Mouse (Mus musculus): ENCODE data around the gene Xrcc5. TPM values are rescaled to one million over a fixed set of nuclear protein-coding genes. Genes with fewer than 3 reads are reported as not detected.

The Xrcc5 gene
- polyA plus RNA-seq (2015; fragmentation: Nextera tagmentation; extraction: Ambion mirVana), result 14.8 and 15.8 TPM in 2 replicates

DNA sequence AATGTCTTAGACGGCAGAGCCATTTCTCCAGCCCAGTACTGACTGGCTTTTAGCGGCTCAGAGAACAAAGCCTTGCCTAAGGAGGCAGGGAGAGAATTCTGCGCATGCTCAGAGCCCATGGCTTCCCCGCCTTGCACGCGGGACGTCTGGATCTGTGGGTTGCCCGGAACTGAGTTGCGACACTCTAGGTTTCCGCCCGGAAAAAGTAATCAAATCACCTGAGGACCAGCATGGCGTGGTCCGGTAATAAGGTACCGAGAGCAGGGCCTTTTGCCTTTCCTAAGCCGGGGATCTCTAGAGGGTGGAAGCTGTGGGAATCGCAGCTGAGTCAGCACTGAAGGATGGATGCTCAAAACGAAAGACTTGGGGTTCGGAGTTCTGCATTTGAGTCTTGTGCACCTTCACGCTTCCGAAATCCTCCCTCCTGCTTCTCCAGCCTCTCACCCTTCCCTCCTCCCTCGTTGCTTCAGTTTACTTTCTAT, at the start of gene Xrcc5:
Xrcc5 (plus strand) TSS at position 105 of the 482 bp plus-strand sequence.
- peak within 1 kb of the TSS; percentile 69 for H3K9ac ChIP-seq

DNA sequence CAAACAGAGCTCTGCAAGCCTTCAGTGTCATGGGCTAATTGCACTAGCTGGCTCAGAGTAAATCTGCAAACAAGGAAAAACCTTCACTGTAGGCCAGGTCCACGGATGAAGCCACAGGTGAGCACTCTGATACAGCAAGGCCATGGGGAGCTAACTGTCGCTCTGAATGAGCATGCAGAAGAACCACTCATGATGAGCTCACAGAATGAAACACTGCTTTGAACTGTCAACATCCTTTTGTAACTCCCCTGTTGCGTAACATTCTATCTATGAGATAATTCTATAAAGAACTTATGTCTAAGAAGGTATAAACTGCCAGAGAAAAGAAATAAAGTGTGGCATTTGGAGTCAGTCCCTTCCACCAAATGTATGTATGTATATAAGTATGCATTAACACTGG, 44.1 kb upstream of the Xrcc5 start:
- ATAC-seq (ENCODE audit: insufficient read depth), result no peak; the same call in 1 of the 2 replicates
- Histone ChIP-seq H3K9ac (no peak overlapping the region), H3K27me3 (no peaks in the 10 kb centered on the region), H3K27ac (replicated peaks) (no peak overlapping the region), H3K4me2 (no peak overlapping the region), H3K4me3 (replicated peaks) (no peak overlapping the region), H3K9me3 (replicated peaks) (no peaks in the 10 kb centered on the region), H3K4me1 (replicated peaks) (peaks cover 8% of the 10 kb centered on the region; the same call in 1 of the 2 replicates), H3K36me3 (replicated peaks) (0 out of 2 replicates have a peak, but pooled peaks cover 6% of the 10 kb centered on the region)
- WGBS (ENCODE audit: insufficient replicate concordance), result 74% methylated on average over 3 of the region's 3 CpGs

More for the DNA sequence above, at the start of gene Xrcc5:
- no peaks in the 10 kb centered on the region for H3K36me3 ChIP-seq (replicated peaks)
- H3K4me1 ChIP-seq (replicated peaks), result peaks cover 21% of the 10 kb centered on the region
- no peaks in the 10 kb centered on the region for H3K9me3 ChIP-seq (replicated peaks)
- H3K4me2 ChIP-seq, result peak within 1 kb of the TSS; percentile 88
- peak within 1 kb of the TSS; percentile 74 for H3K4me3 ChIP-seq (replicated peaks)
- peak within 1 kb of the TSS; percentile 86 for H3K27ac ChIP-seq (replicated peaks)
- no peaks in the 10 kb centered on the region for H3K27me3 ChIP-seq
- WGBS (ENCODE audit: insufficient replicate concordance), result 1% methylated on average over 21 of the region's 21 CpGs
- peak; percentile 90 for ATAC-seq (ENCODE audit: insufficient read depth)

DNA sequence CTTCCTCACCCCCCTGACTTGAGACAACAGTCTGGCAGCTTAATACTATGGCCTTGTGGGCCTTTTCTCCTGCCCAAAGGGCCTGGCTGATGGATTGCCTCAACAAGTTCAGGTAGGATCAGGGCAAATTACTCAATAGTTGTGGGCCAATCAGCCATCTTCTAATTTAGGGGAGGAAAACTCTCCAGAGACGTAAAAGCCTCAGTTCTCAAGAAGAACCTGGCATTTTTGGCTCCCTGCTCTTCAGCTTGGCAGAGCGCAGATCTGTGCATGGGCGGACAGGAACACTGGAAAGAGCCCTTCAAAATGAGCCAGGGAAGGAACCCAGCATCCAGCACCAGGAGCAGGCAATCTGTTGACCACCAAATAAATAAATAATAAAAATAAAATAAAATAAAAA, 29.1 kb upstream of the Xrcc5 start:
- ATAC-seq (ENCODE audit: insufficient read depth), result no peak
- 75% methylated on average over 3 of the region's 3 CpGs for WGBS (ENCODE audit: insufficient replicate concordance)

DNA sequence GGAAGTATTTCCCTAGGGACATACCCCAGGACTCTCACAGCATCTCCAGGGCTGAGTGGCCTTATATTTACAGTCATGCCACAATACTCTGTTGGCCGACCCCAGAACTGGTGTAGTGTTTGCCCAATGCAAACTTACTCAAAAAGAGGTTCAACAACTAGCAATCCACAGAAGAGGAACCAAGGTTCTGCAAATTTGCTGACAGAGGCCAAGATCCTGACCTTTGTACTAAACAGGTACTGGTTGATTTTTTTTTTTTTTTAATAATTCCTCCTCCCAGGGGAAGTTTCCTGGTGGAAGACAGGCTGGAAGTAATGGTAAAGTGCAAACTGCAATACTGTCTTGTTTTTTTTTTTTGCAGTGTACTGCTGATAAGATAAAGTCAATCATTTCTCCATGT, 24.6 kb upstream of the Xrcc5 start:
- WGBS (ENCODE audit: insufficient replicate concordance), result 21% methylated on average over 1 of the region's 1 CpGs
- peak overlapping the region; percentile 92; the same call in 1 of the 2 replicates for H3K4me2 ChIP-seq
- no peak for ATAC-seq (ENCODE audit: insufficient read depth)
- H3K4me3 ChIP-seq (replicated peaks), result no peak overlapping the region
- H3K27me3 ChIP-seq, result peaks cover 27% of the 10 kb centered on the region
- H3K4me1 ChIP-seq (replicated peaks), result peaks cover 25% of the 10 kb centered on the region
- no peak overlapping the region for H3K9ac ChIP-seq
- H3K27ac ChIP-seq (replicated peaks), result no peak overlapping the region
- H3K36me3 ChIP-seq (replicated peaks), result no peaks in the 10 kb centered on the region
- H3K9me3 ChIP-seq (replicated peaks), result no peaks in the 10 kb centered on the region

More for the DNA sequence above, 29.1 kb upstream of the Xrcc5 start:
- Histone ChIP-seq H3K27me3 (no peaks in the 10 kb centered on the region), H3K4me1 (replicated peaks) (peaks cover 11% of the 10 kb centered on the region), H3K9ac (no peak overlapping the region), H3K36me3 (replicated peaks) (peaks cover 18% of the 10 kb centered on the region), H3K4me3 (replicated peaks) (no peak overlapping the region), H3K9me3 (replicated peaks) (no peaks in the 10 kb centered on the region), H3K27ac (replicated peaks) (no peak overlapping the region), H3K4me2 (no peak overlapping the region)

DNA sequence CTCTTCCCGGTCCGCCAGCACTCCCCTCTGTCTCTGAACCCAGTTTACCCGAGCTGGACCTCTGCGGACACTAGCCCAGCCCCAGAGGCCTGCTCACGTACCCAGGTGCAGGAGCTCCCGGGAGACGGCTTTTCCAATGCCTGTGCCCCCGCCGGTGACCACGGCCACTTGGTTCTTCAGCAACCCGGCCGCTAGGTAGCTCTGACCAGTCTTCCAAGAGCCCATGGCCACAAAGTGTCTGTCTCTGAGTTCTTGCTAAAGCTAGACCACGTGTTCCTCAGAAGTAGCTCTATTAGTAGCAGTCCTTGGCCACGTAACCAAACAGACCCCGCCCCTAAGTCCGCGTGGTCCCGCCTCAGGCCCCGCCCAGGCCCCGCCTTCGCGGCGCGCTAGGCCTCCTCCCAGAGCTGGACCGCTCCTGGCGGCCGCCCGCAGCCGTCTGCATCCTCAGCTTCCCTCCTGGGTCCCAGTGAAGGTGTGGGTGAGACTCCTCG, 23.2 kb upstream of the Xrcc5 start, which contains the start of the genes Pecr and Tmem169:
Pecr (minus strand) TSS at position 323 of the 494 bp plus-strand sequence.
Tmem169 (plus strand) TSS at position 378 of the 494 bp plus-strand sequence.
- ATAC-seq (ENCODE audit: insufficient read depth), result peak; percentile 96
- Histone ChIP-seq H3K36me3 (replicated peaks) (no peaks in the 10 kb centered on the region), H3K4me1 (replicated peaks) (peaks cover 29% of the 10 kb centered on the region), H3K27me3 (peaks cover 27% of the 10 kb centered on the region), H3K9me3 (replicated peaks) (no peaks in the 10 kb centered on the region), H3K4me2 (peak within 1 kb of the TSS; percentile 92), H3K4me3 (replicated peaks) (peak within 1 kb of the TSS; percentile 65), H3K27ac (replicated peaks) (no peak within 1 kb of the TSS; the same call in 1 of the 2 replicates), H3K9ac (peak within 1 kb of the TSS; percentile 64)
- under 1% methylated on average over 30 of the region's 30 CpGs for WGBS (ENCODE audit: insufficient replicate concordance)

DNA sequence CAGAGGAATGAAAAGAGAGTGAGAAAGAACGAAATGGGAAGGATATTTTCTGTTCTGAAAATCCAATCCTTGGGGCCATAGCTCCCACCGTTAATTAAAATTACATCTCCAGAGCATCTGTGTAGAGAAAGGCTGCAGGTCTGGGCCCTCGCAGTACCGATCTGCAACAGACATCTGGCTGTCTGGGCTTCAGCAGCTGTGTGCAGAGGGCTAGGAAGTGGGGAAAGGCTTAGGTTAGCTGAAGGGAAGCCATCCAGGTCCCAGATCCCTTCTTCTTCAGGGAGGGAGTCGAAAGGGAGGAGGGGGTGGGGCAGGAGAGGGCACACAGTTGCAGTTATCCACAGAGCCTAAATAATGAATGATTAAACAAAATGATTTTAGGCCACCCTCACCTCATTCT, 22.7 kb upstream of the Xrcc5 start:
- no peak for ATAC-seq (ENCODE audit: insufficient read depth)
- Histone ChIP-seq H3K4me3 (replicated peaks) (peak overlapping the region; percentile 65; the same call in 1 of the 2 replicates), H3K9ac (no peak overlapping the region), H3K27ac (replicated peaks) (no peak overlapping the region), H3K9me3 (replicated peaks) (no peaks in the 10 kb centered on the region), H3K4me1 (replicated peaks) (peaks cover 29% of the 10 kb centered on the region), H3K4me2 (peak overlapping the region; percentile 92), H3K36me3 (replicated peaks) (no peaks in the 10 kb centered on the region), H3K27me3 (peaks cover 27% of the 10 kb centered on the region)
- 3% methylated on average over 5 of the region's 5 CpGs for WGBS (ENCODE audit: insufficient replicate concordance)

DNA sequence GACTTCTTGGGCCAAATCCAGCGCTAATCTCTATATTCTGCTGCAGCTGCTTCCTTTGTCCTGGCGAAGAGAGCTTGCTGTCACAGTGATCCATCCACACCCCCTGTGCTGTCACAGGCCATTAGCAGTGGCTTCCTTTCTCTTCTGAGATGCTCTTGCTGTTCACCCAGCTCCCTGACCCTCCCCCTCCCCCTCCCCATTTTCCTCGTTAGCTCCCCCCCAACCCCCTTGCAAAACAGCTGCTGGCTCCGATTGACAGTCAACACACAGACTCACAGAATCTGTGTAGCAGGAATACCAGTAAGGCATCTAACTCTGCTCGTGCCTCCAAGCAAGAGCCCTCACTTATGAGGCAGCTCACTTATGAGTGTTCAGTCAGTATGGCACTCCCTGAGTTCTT, 20.3 kb upstream of the Xrcc5 start:
- Histone ChIP-seq H3K4me1 (replicated peaks) (peaks cover 22% of the 10 kb centered on the region), H3K4me2 (no peak overlapping the region), H3K36me3 (replicated peaks) (no peaks in the 10 kb centered on the region), H3K9ac (no peak overlapping the region), H3K27ac (replicated peaks) (no peak overlapping the region), H3K4me3 (replicated peaks) (no peak overlapping the region), H3K9me3 (replicated peaks) (no peaks in the 10 kb centered on the region), H3K27me3 (peaks cover 27% of the 10 kb centered on the region)
- ATAC-seq (ENCODE audit: insufficient read depth), result no peak
- WGBS (ENCODE audit: insufficient replicate concordance), result 36% methylated on average over 5 of the region's 5 CpGs

DNA sequence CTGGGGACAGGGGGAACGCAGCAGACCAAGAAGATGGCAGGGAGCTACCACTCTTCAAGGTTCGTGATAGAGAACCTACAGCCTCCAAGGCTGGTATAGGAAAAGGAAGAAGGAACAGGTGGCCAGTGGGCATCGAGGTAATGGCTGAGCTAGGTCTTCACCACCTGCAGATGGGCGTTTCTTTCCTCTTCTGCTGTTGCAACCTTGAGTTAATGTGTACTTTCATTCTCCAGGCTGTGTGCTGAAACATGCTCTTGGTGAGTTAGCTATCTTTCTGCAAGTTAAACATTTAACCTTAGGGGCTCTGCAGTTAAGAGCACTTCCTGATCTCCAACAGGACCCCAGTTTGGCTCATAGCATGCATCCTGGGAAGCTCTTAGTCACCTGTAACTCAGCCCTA, 19.3 kb upstream of the Xrcc5 start:
- Histone ChIP-seq H3K27ac (replicated peaks) (peak overlapping the region; percentile 69), H3K4me2 (peak overlapping the region; percentile 29; the same call in 1 of the 2 replicates)
- no peak for ATAC-seq (ENCODE audit: insufficient read depth)

DNA sequence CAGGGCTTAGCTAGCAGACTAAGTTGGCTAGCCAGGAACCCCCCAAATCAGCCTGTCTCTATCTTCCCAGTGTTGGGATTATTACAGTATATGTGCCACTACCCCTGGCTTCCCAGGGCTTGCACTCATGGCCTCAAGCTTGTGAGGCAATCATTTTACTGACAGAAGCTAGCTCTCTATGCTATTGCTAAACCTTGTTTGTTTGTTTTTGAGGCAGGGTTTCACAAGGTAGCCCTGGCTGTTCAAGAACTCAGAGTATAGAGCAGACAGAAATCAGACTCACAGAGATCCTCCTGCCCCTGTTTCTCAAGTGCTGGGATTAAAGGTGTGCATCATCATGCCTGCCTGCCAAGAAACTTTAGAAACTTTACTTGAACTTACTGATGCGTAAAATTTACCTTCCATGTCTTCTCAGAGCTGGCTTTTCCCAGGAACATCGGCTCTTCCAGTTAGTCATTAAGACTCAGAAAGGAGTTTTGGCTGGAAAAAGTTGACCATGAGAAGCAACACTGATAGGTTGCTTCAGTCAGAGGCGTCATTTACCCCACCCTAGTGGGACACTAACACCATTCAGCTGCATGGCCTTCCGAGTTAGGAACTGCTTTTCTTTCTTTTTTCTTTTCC, 18.6 kb upstream of the Xrcc5 start:
- Histone ChIP-seq H3K9me3 (replicated peaks) (no peaks in the 10 kb centered on the region), H3K4me1 (replicated peaks) (peaks cover 14% of the 10 kb centered on the region), H3K36me3 (replicated peaks) (no peaks in the 10 kb centered on the region), H3K27me3 (peaks cover 27% of the 10 kb centered on the region), H3K9ac (no peak overlapping the region), H3K4me3 (replicated peaks) (no peak overlapping the region), H3K4me2 (peak overlapping the region; percentile 29; the same call in 1 of the 2 replicates), H3K27ac (replicated peaks) (peak overlapping the region; percentile 69)
- peak; percentile 40 for ATAC-seq (ENCODE audit: insufficient read depth)
- WGBS (ENCODE audit: insufficient replicate concordance), result 57% methylated on average over 4 of the region's 4 CpGs

More for the DNA sequence above, 19.3 kb upstream of the Xrcc5 start:
- no peak overlapping the region for H3K9ac ChIP-seq
- peaks cover 18% of the 10 kb centered on the region for H3K4me1 ChIP-seq (replicated peaks)
- 38% methylated on average over 4 of the region's 4 CpGs for WGBS (ENCODE audit: insufficient replicate concordance)
- H3K9me3 ChIP-seq (replicated peaks), result no peaks in the 10 kb centered on the region
- no peaks in the 10 kb centered on the region for H3K36me3 ChIP-seq (replicated peaks)
- no peak overlapping the region for H3K4me3 ChIP-seq (replicated peaks)
- peaks cover 27% of the 10 kb centered on the region for H3K27me3 ChIP-seq

DNA sequence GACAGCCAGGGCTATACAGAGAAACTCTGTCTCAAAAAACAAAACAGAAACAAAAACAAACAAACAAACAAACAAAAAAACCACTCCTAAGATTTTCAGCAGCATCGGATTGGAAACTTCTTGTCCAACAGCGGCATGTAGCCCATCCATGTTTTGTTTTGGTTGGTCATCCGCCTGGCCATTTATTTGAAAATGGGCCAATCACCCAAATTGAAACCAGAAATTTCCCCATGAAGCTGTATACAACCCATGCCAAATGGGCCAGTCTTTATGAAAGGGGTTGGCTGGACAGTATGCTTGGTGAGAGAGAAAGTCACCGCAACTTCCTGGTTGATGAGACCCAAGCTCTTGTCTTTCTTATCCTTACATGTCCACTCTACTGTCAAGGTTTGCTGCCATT, 16.3 kb upstream of the Xrcc5 start:
- no peak for ATAC-seq (ENCODE audit: insufficient read depth)
- Histone ChIP-seq H3K27me3 (peaks cover 9% of the 10 kb centered on the region; the same call in 1 of the 2 replicates), H3K4me3 (replicated peaks) (no peak overlapping the region), H3K9ac (no peak overlapping the region), H3K4me1 (replicated peaks) (0 out of 2 replicates have a peak, but pooled peaks cover 3% of the 10 kb centered on the region), H3K27ac (replicated peaks) (no peak overlapping the region), H3K9me3 (replicated peaks) (no peaks in the 10 kb centered on the region), H3K36me3 (replicated peaks) (no peaks in the 10 kb centered on the region), H3K4me2 (no peak overlapping the region)
- 75% methylated on average over 4 of the region's 4 CpGs for WGBS (ENCODE audit: insufficient replicate concordance)

DNA sequence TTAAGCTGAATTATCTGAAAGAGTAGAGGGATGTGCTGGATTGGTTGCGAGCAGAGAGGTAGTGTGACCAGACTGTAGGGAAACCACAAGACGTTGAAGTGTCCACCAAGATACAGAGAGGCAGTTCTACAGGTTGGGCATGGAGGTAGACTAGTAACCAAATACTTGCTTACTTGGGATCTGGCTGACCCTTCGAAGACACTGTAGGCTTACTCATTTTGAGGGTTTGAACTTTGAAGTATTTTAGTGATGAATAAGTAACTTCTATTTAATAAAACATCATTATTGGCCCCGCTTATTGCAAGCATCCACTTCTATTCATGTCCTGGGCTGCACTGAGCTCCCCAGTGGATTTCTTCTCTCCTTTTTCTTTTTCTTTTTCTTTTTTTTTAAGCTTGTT, 15.8 kb upstream of the Xrcc5 start:
- H3K9ac ChIP-seq, result no peak overlapping the region
- peaks cover 5% of the 10 kb centered on the region; the same call in 1 of the 2 replicates for H3K27me3 ChIP-seq
- no peak for ATAC-seq (ENCODE audit: insufficient read depth)
- H3K4me3 ChIP-seq (replicated peaks), result no peak overlapping the region
- H3K9me3 ChIP-seq (replicated peaks), result no peaks in the 10 kb centered on the region
- no peaks in the 10 kb centered on the region for H3K36me3 ChIP-seq (replicated peaks)
- no peak overlapping the region for H3K27ac ChIP-seq (replicated peaks)
- 71% methylated on average over 4 of the region's 4 CpGs for WGBS (ENCODE audit: insufficient replicate concordance)
- no peak overlapping the region for H3K4me2 ChIP-seq
- 0 out of 2 replicates have a peak, but pooled peaks cover 3% of the 10 kb centered on the region for H3K4me1 ChIP-seq (replicated peaks)
